Mouse (Mus musculus) bone marrow, adult 2 months (tissue): ENCODE measurements around the gene Kcmf1.

Source experiments
- CTCF ChIP-seq: fragments of 200-500 bp; IDR thresholded peaks from 2 replicates; pipeline ENCODE4 v1.5.1; 2011; ENCODE audit warnings: low read length, control low read depth; ENCODE audit not compliant: control insufficient read depth, insufficient read depth
- POLR2A ChIP-seq: fragments of 200-500 bp; IDR thresholded peaks from 2 replicates; pipeline ENCODE4 v1.6.1; 2011; ENCODE audit warnings: low read depth, mild to moderate bottlenecking, control low read depth, low read length, borderline replicate concordance; ENCODE audit not compliant: control insufficient read depth

DNA sequence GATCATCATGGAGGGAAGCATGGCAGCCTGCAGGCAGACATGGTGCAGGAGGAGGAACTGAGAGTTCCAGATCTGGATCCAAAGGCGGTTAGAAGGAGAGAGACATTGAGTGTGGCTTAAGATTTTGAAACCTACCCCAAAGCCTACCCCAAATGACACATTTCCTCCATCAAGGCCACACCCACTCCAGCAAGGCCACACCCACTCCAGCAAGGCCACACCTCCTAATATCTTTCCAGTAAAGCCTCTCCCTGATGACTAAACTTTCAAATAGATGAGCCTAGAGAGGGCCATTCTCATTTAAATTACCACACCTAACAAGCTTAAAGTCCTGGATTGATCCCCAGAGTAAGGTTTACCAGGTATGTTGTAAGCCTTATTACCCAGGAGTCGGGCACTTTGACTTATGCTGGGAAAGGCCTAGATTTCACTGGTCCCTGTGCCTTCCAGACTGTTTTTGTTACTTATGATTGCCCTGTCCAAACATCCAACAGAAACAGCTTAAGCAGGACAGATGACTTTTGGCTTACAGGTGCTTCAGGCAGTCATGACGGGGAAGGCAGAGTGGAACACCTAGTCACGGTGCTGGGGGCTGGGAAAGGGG lies 30.1 kb upstream of the Kcmf1 start:
- no peak for TF ChIP-seq CTCF
- TF ChIP-seq POLR2A: no peak
